Mouse (Mus musculus) ES-Bruce4 (cell line): ENCODE data around the gene Ccnj. TPM values are rescaled to one million over a fixed set of nuclear protein-coding genes. Genes with fewer than 3 reads are reported as not detected.

Experiments
- H3K27ac ChIP-seq: 2 replicates; pipeline ENCODE4 v1.5.1; 2012; ENCODE audit warnings: low read length, inconsistent platforms; ENCODE audit not compliant: insufficient read depth
- H3K27me3 ChIP-seq: 2 replicates; pipeline ENCODE4 v1.6.1; 2012; ENCODE audit warnings: mild to moderate bottlenecking, low read length, inconsistent platforms; ENCODE audit not compliant: control insufficient read depth, poor library complexity, insufficient read depth, severe bottlenecking
- H3K36me3 ChIP-seq: 2 replicates; pipeline ENCODE4 v1.6.1; 2012; ENCODE audit warnings: inconsistent platforms, mild to moderate bottlenecking, low read length, moderate library complexity; ENCODE audit not compliant: control insufficient read depth, poor library complexity, insufficient read depth, severe bottlenecking
- H3K4me1 ChIP-seq: one replicate; pipeline ENCODE4 v1.8.1; 2011; ENCODE audit warnings: low read length; ENCODE audit not compliant: control insufficient read depth, insufficient read depth
- H3K4me3 ChIP-seq: 2 replicates; pipeline ENCODE4 v1.5.1; 2011; ENCODE audit warnings: low read depth, mild to moderate bottlenecking, low read length
- H3K9ac ChIP-seq: 2 replicates; pipeline ENCODE4 v1.6.1; 2012; ENCODE audit warnings: low read depth, mild to moderate bottlenecking, inconsistent platforms; ENCODE audit not compliant: poor library complexity, severe bottlenecking
- H3K9me3 ChIP-seq: replicated peaks from 2 replicates; pipeline ENCODE4 v1.6.1; 2012; ENCODE audit warnings: mild to moderate bottlenecking, low read length, inconsistent platforms; ENCODE audit not compliant: control insufficient read depth, poor library complexity, insufficient read depth, severe bottlenecking
- CTCF ChIP-seq: IDR thresholded peaks from one replicate; pipeline ENCODE4 v1.8.1; 2011; ENCODE audit warnings: low read depth, low read length
- EP300 ChIP-seq: IDR thresholded peaks from 2 replicates; pipeline ENCODE4 v1.6.1; 2011; ENCODE audit warnings: low read depth, low read length; ENCODE audit not compliant: insufficient read depth
- POLR2A ChIP-seq: IDR thresholded peaks from one replicate; pipeline ENCODE4 v1.8.1; 2011; ENCODE audit warnings: low read length; ENCODE audit not compliant: insufficient read depth
- polyA plus RNA-seq: library from polyadenylated mRNA; stranded (reverse); fragments of >200 nt; gene quantifications from 2 replicates; pipeline ENCODE4 v1.2.4, GENCODE M21; 2011; ENCODE audit warnings: low read depth; ENCODE audit not compliant: missing spikeins, insufficient read depth, insufficient read length

Gene Ccnj
- 7.4 and 9.4 TPM in 2 replicates for polyA plus RNA-seq

DNA sequence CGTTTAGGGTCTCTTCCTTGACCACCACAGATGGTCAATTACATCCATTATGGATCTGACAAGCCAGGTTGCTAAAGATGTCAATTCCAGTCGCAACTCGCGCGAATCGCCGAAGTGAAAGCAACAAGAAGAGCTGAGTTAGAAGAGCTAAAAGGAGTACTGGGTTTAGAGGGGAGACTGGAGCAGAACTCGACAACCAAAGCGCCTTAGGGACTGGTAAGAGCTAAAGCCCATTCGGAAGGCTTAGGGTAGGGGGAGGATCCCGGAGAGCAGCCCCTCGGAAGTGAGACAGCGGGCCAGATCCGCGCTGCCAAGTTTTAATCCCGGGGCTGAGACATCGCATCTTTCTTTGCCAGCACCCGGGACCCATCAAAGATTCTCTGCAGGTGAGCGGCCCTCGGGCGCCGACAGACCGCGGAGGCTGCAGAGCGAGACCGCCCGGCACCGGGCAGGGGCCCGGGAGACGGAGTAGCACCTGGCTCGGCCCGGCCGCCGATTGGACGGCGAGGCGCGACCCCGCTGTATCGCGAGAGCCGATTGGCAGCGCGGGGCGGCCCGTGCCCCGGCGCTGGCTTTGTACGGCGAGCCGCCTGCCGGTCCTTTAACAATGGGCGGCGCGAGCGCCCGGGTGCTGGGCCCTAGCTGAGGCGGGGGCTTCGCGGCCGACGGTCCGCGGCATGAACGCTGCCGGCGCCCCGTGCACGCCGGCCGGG lies at the start of gene Ccnj:
Gene Ccnj (plus strand): TSS at position 577 of the 713 bp plus-strand sequence.
- no peaks in the 10 kb centered on the region for H3K9me3 ChIP-seq
- no peak for TF ChIP-seq POLR2A
- TF ChIP-seq EP300: no peak
- no peak for TF ChIP-seq CTCF
- peak within 1 kb of the TSS; percentile 93 for H3K9ac ChIP-seq
- peaks cover 2% of the 10 kb centered on the region for H3K4me1 ChIP-seq
- H3K27ac ChIP-seq: no peak within 1 kb of the TSS
- peak within 1 kb of the TSS; percentile 93 for H3K4me3 ChIP-seq
- no peaks in the 10 kb centered on the region for H3K36me3 ChIP-seq
- no peaks in the 10 kb centered on the region for H3K27me3 ChIP-seq

DNA sequence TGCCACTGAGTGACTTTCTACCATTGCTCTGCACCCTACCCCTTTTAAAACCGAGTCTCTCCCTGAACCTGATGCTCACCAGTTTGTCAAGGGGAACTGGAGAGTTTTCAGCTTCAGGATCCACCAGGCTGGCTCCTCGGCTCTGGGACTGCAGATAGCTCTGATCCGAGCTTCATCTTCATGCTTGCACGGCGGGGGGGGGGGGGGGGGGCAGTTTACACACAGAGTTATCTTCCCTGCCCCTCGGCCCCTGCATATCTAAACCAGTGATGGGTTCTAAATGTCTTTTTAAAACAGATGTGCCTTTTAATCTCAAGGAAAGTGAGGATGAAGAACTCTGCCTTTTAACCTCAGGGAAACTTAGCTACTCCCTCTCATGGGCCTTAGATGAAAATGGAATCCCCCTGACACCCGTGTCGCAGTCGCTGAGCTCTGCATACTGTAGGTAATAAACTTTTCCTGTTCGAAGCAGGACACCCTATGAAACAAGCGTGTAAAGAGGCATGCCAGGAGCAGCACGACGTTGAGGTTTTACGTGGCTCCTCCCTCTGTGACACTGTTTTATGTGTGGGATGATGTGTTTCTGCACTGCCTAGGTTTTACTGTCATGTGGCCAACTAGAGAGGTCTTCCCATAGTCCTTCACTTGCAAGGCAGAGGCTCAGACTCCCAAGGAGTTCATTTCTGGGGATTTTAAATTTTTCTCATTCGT lies 42.9 kb upstream of the Ccnj start:
- H3K9me3 ChIP-seq: no peaks in the 10 kb centered on the region
- H3K27me3 ChIP-seq: no peaks in the 10 kb centered on the region
- no peak for TF ChIP-seq POLR2A
- TF ChIP-seq CTCF: no peak
- no peak for TF ChIP-seq EP300

DNA sequence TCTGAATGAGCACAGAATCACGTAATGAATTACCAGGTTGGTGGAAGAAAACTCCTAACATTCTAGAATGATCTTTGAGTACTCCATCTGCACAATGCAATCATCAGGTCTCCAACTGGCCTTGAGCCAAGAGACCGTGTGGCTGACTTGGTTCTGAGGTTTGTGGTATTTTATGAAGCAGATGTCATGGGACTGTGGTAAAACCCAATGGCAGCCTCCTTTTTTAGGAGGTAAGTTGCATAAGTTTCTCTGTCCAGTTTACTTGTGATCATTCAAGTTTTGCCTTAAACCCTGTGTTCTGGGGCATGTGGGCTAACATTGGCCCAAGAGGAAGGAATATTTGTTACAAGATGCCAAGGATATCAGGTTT lies 42.4 kb upstream of the Ccnj start:
- TF ChIP-seq CTCF (no peak), POLR2A (no peak), EP300 (no peak)
- Histone ChIP-seq H3K9ac (no peak overlapping the region), H3K4me3 (no peak overlapping the region), H3K27me3 (no peaks in the 10 kb centered on the region), H3K4me1 (no peaks in the 10 kb centered on the region), H3K27ac (no peak overlapping the region), H3K36me3 (no peaks in the 10 kb centered on the region), H3K9me3 (no peaks in the 10 kb centered on the region)

More for the DNA sequence above, 42.9 kb upstream of the Ccnj start:
- Histone ChIP-seq H3K9ac (no peak overlapping the region), H3K36me3 (no peaks in the 10 kb centered on the region), H3K4me3 (no peak overlapping the region), H3K4me1 (no peaks in the 10 kb centered on the region), H3K27ac (no peak overlapping the region)

DNA sequence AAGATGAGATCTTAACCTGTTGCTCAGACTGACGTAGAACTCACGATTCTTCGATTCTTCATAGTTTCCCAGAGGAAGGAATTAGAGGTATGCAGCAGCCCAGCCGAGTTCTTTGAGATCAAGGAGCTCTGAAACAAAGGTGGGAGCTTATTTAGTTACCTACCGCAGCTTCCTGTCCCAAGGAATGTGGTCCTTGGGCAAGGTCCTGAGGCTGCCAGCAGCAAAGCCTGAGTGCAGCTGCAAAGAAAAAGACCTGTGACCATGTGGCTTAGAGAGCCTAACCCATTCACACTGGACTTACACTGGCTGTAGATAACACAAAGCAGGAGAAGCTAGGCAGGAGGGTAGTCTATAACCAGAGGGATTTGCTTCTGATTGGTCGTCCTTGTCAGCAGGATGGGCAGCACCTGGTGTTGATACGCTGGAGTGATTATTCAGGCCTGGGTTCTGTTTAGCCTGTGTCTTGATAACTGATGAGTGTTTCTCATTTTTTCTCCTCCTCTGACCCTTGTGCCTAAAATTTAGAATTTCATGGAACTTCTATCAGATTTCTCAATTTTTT lies 25.8 kb upstream of the Ccnj start:
- TF ChIP-seq CTCF: no peak
- TF ChIP-seq POLR2A: no peak
- H3K27ac ChIP-seq: no peak overlapping the region
- no peak overlapping the region for H3K9ac ChIP-seq
- no peaks in the 10 kb centered on the region for H3K36me3 ChIP-seq
- no peaks in the 10 kb centered on the region for H3K9me3 ChIP-seq
- H3K4me3 ChIP-seq: no peak overlapping the region
- no peaks in the 10 kb centered on the region for H3K4me1 ChIP-seq
- no peaks in the 10 kb centered on the region for H3K27me3 ChIP-seq

DNA sequence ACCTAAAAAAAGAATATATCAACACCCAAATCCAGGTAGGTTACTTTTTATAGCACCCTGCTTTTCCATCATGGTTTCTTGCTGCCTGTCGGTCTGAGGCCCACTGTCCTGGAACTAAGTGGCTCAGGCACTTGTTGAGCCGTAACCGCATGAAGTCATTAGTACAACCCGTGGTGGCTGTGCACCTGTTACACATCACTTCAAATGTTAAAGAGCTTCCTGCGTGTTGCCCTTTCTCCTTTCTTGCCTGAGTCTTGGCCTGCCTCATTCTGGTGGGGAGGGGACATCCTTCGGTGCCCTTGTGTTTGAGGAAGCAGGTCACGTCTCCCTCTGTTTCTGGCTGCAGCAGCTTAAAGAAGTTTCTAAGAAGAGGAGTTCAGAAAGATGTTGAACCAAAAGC lies 21.2 kb upstream of the Ccnj start:
- H3K9me3 ChIP-seq: no peaks in the 10 kb centered on the region
- H3K27me3 ChIP-seq: no peaks in the 10 kb centered on the region; the same call in 1 of the 2 replicates
- H3K4me3 ChIP-seq: no peak overlapping the region
- H3K27ac ChIP-seq: no peak overlapping the region
- no peaks in the 10 kb centered on the region for H3K4me1 ChIP-seq
- TF ChIP-seq CTCF: no peak
- TF ChIP-seq POLR2A: no peak
- no peak for TF ChIP-seq EP300
- H3K36me3 ChIP-seq: no peaks in the 10 kb centered on the region
- H3K9ac ChIP-seq: no peak overlapping the region

DNA sequence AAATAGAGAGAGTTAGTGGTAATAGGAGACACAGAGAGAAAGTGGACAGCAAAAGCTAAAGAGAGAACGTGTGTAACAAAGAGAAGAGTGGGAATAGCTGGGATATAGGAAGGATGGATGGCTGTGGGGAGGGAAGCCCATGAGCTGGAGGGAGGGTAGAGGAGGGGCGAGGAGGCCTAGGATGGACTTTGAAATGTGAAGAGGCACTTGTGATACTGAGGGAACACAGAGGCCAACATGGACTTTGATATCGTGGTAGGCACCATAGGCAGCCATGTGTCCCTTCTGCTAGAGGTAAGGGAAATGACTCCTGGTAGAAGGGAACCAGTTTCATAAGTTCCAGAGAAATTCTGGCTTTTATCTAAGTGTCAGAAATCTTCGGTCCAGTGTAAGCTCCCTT lies 19.2 kb upstream of the Ccnj start:
- no peak overlapping the region for H3K27ac ChIP-seq
- H3K4me3 ChIP-seq: no peak overlapping the region
- no peaks in the 10 kb centered on the region for H3K4me1 ChIP-seq
- TF ChIP-seq EP300: no peak
- TF ChIP-seq POLR2A: no peak
- no peak for TF ChIP-seq CTCF
- H3K9ac ChIP-seq: no peak overlapping the region
- no peaks in the 10 kb centered on the region; the same call in 1 of the 2 replicates for H3K27me3 ChIP-seq
- no peaks in the 10 kb centered on the region for H3K9me3 ChIP-seq
- no peaks in the 10 kb centered on the region for H3K36me3 ChIP-seq
